Mouse (Mus musculus) hindbrain, embryonic 16.5 days (tissue): ENCODE measurements around the gene Zfp385b. TPM values are rescaled to one million over a fixed set of nuclear protein-coding genes. Genes with fewer than 3 reads are reported as not detected.

Experiments used
- ATAC-seq: fragments of 200-750 bp; cut with Nextera tagmentation; 2 replicates; pipeline ENCODE4 v1.8.0; 2017; ENCODE audit warnings: moderate TSS enrichment, moderate library complexity
- H3K27ac ChIP-seq: fragments of 300-500 bp; sonication (generic); 2 replicates; pipeline ENCODE4 v1.5.1; 2014; ENCODE audit warnings: low read depth, mild to moderate bottlenecking, control low read depth, low read length, moderate library complexity
- H3K27me3 ChIP-seq: fragments of 300-500 bp; sonication (generic); replicated peaks from 2 replicates; pipeline ENCODE4 v1.6.1; 2014; ENCODE audit warnings: low read length; ENCODE audit not compliant: control insufficient read depth, insufficient read depth
- H3K36me3 ChIP-seq: fragments of 300-500 bp; sonication (generic); 2 replicates; pipeline ENCODE4 v1.6.1; 2014; ENCODE audit warnings: mild to moderate bottlenecking, low read length, moderate library complexity, mixed read lengths; ENCODE audit not compliant: control insufficient read depth, insufficient read depth
- H3K4me1 ChIP-seq: fragments of 300-500 bp; sonication (generic); 2 replicates; pipeline ENCODE4 v1.6.1; 2014; ENCODE audit warnings: low read depth, low read length; ENCODE audit not compliant: control insufficient read depth, insufficient read depth
- H3K4me2 ChIP-seq: fragments of 300-500 bp; sonication (generic); 2 replicates; pipeline ENCODE4 v1.6.1; 2014; ENCODE audit warnings: mild to moderate bottlenecking, low read length, control low read depth, moderate library complexity
- H3K4me3 ChIP-seq: fragments of 300-500 bp; sonication (generic); 2 replicates; pipeline ENCODE4 v1.5.1; 2014; ENCODE audit warnings: mild to moderate bottlenecking, low read length, control low read depth, moderate library complexity
- H3K9ac ChIP-seq: fragments of 300-500 bp; sonication (generic); 2 replicates; pipeline ENCODE4 v1.6.1; 2014; ENCODE audit warnings: low read depth, mild to moderate bottlenecking, control low read depth, low read length, moderate library complexity
- H3K9me3 ChIP-seq: fragments of 300-500 bp; sonication (generic); 2 replicates; pipeline ENCODE4 v1.6.1; 2014; ENCODE audit warnings: mild to moderate bottlenecking, low read length, moderate library complexity; ENCODE audit not compliant: control insufficient read depth
- WGBS: fragments of 180-500 bp; shearing (Covaris S2); extraction: QIAGEN DNeasy Blood & Tissue Kit; methylation state at CpG from one replicate; pipeline ENCODE4 v1.1.7; 2014; 5-methylcytosine and 5-hydroxymethylcytosine counted together
- polyA plus RNA-seq: library from polyadenylated mRNA; unstranded; fragments of >200 nt; fragmentation: Nextera tagmentation; extraction: Ambion mirVana; gene quantifications from 2 replicates; pipeline ENCODE4 v1.2.1, GENCODE M21; 2015

The Zfp385b gene
- polyA plus RNA-seq, 1 experiment from 2014 or later, result 17.4 TPM

DNA sequence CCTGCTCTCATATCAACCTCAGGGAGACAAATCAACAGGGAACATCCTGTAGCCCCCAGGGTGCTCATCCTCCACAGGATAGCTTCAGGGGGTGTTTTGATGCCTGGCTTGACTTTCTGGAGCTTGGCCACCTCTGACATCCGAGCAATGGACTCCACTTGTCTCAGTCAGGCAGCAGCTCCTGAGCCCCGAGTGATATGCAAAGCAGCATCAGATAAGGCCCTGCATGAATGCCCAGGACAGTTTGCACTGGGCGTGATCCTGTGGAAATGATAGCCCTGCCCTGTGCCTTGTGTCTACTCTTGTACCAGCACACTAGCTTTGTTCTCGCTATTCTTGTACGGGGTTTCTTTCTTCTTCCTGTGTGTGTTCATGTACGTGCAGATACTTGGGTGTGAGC is 303.8 kb downstream of the Zfp385b start:
- no peak overlapping the region for H3K4me3 ChIP-seq
- H3K27me3 ChIP-seq, result no peaks in the 10 kb centered on the region
- H3K9ac ChIP-seq, result no peak overlapping the region
- no peaks in the 10 kb centered on the region for H3K9me3 ChIP-seq
- 61% methylated on average over 6 of the region's 6 CpGs for WGBS
- H3K36me3 ChIP-seq, result no peaks in the 10 kb centered on the region
- H3K4me2 ChIP-seq, result no peak overlapping the region
- H3K4me1 ChIP-seq, result peaks cover 10% of the 10 kb centered on the region
- H3K27ac ChIP-seq, result no peak overlapping the region
- ATAC-seq, result no peak

DNA sequence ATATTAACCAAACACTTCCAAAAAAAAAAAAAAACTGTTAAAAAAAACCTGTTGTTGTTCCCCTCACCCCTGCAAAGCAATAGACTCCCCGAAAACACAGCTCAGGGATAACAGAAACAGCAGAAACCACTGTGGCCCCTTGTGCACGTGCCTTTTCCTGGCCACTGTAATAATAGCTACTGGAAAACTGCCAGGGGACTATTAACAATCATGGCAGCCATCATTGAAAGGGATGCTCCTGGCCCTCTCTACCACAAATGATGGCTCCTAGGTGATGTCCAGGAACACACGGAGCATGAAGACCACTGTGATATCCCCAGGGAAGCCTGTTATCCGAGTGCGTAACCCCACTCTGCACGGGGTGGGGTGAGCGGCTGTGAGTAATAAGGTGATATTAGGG is 304.4 kb downstream of the Zfp385b start:
- ATAC-seq, result no peak
- Histone ChIP-seq H3K9me3 (no peaks in the 10 kb centered on the region), H3K4me1 (peaks cover 10% of the 10 kb centered on the region), H3K27me3 (no peaks in the 10 kb centered on the region), H3K9ac (no peak overlapping the region), H3K4me2 (no peak overlapping the region), H3K27ac (no peak overlapping the region), H3K4me3 (no peak overlapping the region), H3K36me3 (no peaks in the 10 kb centered on the region)
- 50% methylated on average over 7 of the region's 7 CpGs for WGBS

DNA sequence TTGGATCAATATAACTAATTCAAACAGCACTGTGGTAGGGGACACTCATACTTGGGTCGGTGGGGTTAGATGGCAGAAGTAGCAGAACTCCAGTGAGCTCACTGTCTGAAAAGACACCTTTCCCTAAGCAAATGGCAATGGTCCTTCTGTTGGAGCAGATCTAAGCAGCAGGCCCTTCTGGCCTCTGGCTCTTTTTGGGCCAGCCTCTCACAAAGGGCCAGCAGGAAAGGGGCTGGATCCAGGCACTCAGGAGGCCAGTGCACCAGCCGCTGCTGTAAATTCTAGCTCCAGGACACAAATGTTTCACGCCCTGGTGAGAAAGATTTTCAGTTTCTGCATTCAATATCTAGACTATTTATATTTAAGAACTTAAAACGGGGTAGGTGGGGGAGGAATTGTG is 305.0 kb downstream of the Zfp385b start:
- Histone ChIP-seq H3K27ac (no peak overlapping the region), H3K4me1 (peaks cover 7% of the 10 kb centered on the region), H3K4me3 (no peak overlapping the region), H3K9me3 (no peaks in the 10 kb centered on the region), H3K36me3 (no peaks in the 10 kb centered on the region), H3K9ac (peak overlapping the region; percentile 17; the same call in 1 of the 2 replicates), H3K4me2 (no peak overlapping the region), H3K27me3 (no peaks in the 10 kb centered on the region)
- ATAC-seq, result no peak
- 70% methylated on average over 4 of the region's 4 CpGs for WGBS

DNA sequence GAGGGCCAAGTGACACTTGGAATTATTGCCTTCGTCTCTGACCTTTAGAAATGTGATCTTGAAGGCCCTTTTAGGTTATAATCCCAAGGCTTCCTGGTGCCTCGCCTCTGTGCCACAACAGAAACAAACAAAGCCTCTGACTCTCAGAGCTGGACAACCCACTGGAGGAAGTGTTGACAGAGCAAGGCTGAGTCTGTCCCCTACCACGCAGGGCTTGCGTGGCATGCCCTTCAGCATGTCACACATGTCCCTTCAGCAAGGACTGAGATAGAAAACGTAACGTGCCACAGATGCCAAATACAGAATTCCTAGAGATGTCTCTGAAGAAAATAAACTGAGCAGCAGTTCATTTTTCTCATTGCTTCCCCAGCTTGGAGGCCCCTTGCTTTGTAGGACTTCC is 310.7 kb downstream of the Zfp385b start:
- no peaks in the 10 kb centered on the region for H3K9me3 ChIP-seq
- no peaks in the 10 kb centered on the region for H3K27me3 ChIP-seq
- WGBS, result 83% methylated on average over 6 of the region's 6 CpGs
- H3K36me3 ChIP-seq, result no peaks in the 10 kb centered on the region
- no peak overlapping the region for H3K4me2 ChIP-seq
- peaks cover 4% of the 10 kb centered on the region for H3K4me1 ChIP-seq
- H3K9ac ChIP-seq, result no peak overlapping the region
- no peak overlapping the region for H3K27ac ChIP-seq
- ATAC-seq, result no peak
- no peak overlapping the region for H3K4me3 ChIP-seq

DNA sequence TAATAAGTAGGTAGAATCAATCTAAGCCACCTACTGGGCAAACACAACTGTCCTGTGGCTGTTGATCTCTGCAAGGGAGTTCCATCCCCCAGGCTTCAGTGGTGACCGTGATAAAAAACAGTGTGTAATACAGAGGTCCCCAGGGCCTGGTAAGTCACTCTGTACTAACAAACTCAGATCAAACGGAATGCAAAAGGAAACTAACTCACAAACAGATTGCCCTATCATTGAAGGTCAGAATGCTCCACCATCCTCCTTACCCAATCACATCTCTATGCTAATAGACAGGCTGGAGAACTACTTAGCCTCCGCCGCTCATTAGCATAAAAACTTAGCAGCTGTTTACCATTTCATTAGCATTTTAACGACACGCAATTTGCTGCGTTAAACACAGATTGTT is 313.1 kb downstream of the Zfp385b start:
- H3K4me2 ChIP-seq, result peak overlapping the region; percentile 37

DNA sequence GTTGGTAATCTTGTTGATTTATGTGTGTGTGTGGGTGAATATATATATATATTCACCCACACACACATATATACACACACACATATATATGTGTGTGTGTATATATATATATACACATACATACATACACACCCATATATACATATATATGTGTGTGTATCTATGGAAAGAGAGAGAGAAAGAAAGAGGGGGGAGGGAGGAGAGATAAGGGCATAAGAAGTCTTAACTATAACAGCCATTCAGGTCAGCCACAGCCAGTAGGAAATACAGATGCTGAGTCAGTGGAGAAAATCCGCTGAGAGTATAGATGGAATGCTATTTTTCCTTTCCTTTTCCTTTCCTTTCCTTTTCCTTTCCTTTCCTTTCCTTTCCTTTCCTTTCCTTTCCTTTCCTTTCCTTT is 313.8 kb downstream of the Zfp385b start:
- Histone ChIP-seq H3K27me3 (no peaks in the 10 kb centered on the region), H3K36me3 (no peaks in the 10 kb centered on the region), H3K9me3 (no peaks in the 10 kb centered on the region), H3K9ac (no peak overlapping the region), H3K27ac (no peak overlapping the region), H3K4me2 (no peak overlapping the region), H3K4me1 (peaks cover 4% of the 10 kb centered on the region), H3K4me3 (no peak overlapping the region)
- WGBS, result 92% methylated on average over 1 of the region's 1 CpGs
- ATAC-seq, result no peak

More for the DNA sequence above, 313.1 kb downstream of the Zfp385b start:
- no peaks in the 10 kb centered on the region for H3K27me3 ChIP-seq
- peaks cover 4% of the 10 kb centered on the region for H3K4me1 ChIP-seq
- 5% methylated on average over 7 of the region's 7 CpGs for WGBS
- H3K27ac ChIP-seq, result no peak overlapping the region
- no peaks in the 10 kb centered on the region for H3K9me3 ChIP-seq
- no peaks in the 10 kb centered on the region for H3K36me3 ChIP-seq
- no peak for ATAC-seq
- H3K4me3 ChIP-seq, result no peak overlapping the region
- no peak overlapping the region for H3K9ac ChIP-seq

DNA sequence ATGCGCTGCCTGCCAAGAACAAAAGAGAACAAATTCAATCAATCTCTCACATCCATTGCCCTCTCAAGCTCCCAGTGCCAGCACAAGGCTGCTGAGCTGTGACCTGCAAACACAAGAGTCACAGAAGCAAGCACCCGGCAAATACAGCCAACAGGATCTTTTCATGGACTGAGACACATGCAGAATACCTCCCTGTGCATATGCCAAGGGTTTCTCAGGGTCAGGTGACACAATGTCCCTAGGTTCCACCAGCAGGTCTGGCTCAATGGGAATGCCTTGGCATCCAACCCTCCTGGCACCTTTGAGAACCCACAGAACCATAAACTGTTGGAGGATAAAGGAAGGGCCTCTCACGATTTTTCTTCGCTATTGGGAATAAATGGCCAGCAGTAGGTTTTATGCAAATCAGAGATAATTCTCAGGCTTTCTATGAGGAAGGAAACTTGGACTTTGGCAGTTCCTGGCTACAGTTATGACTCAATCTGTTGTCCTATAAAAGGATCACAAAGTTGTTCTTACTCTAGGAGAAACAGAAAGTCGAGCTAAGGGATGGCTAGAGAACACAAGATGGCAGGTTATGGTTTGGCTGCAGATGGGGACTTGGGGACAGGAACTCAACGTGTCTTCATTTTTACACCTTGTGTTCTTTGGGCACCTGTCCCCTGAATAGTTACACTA is 315.6 kb downstream of the Zfp385b start:
- no peak overlapping the region for H3K4me3 ChIP-seq
- H3K36me3 ChIP-seq, result no peaks in the 10 kb centered on the region
- no peaks in the 10 kb centered on the region for H3K27me3 ChIP-seq
- H3K9me3 ChIP-seq, result no peaks in the 10 kb centered on the region
- ATAC-seq, result peak; percentile 55; the same call in 1 of the 2 replicates
- WGBS, result 75% methylated on average over 6 of the region's 6 CpGs
- no peak overlapping the region for H3K27ac ChIP-seq
- H3K4me1 ChIP-seq, result peaks cover 4% of the 10 kb centered on the region
- no peak overlapping the region for H3K9ac ChIP-seq
- no peak overlapping the region for H3K4me2 ChIP-seq

DNA sequence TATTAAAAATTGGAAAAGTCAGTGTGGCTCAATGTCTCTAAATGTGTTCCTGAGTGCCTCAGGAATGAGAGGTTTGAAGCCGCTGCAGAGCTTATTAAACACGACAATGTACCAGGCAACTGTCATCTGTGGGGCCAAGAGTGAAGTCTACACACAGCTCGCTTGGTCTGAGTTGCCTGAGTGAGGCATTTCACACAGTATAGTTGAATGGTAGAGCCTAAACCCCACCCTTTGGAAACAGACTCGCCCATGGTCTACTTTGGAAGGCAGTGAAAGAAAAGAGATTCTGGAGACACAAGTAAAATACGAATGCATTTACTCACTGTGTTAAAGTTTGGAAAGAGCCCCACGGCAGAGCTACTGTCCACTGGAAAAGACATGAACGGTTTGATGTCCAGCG is 316.2 kb downstream of the Zfp385b start:
- H3K9me3 ChIP-seq, result no peaks in the 10 kb centered on the region

DNA sequence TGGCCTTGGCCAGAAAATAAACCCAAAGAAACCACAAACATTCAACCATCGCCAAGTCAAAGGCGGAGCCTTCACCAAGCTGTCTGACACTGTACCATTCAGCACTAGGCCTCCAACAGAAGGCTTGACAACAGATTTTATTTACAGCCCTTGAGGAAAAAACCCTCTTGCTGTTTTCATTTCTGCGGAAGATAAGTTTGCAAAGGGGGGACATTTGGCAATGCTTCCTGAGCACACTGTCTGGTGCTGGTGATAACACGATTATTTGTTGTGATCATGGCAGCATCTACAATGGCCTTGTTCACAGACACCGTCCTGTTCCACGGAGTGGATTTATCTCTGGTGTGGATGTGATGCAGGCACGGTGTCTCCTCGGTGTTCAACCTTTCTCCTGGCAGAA is 317.0 kb downstream of the Zfp385b start:
- H3K27ac ChIP-seq, result no peak overlapping the region
- ATAC-seq, result no peak
- H3K4me1 ChIP-seq, result peaks cover 4% of the 10 kb centered on the region
- H3K27me3 ChIP-seq, result no peaks in the 10 kb centered on the region
- H3K9ac ChIP-seq, result no peak overlapping the region
- no peaks in the 10 kb centered on the region for H3K9me3 ChIP-seq
- H3K4me2 ChIP-seq, result no peak overlapping the region
- no peak overlapping the region for H3K4me3 ChIP-seq
- H3K36me3 ChIP-seq, result no peaks in the 10 kb centered on the region
- 73% methylated on average over 8 of the region's 8 CpGs for WGBS

More for the DNA sequence above, 316.2 kb downstream of the Zfp385b start:
- Histone ChIP-seq H3K36me3 (no peaks in the 10 kb centered on the region), H3K4me3 (no peak overlapping the region), H3K27me3 (no peaks in the 10 kb centered on the region), H3K4me1 (peaks cover 4% of the 10 kb centered on the region), H3K27ac (no peak overlapping the region), H3K4me2 (no peak overlapping the region), H3K9ac (no peak overlapping the region)
- WGBS, result 79% methylated on average over 8 of the region's 8 CpGs
- no peak for ATAC-seq
